Mouse (Mus musculus) left cerebral cortex, adult 2 months (tissue): ENCODE results near the gene Cog6. TPM values are rescaled to one million over a fixed set of nuclear protein-coding genes. Genes with fewer than 3 reads are reported as not detected.
A peak's percentile ranks its signal among the peaks of the same experiment; 100 is the strongest.

ENCODE experiments used
- DNase-seq, 2 experiments: peaks; one replicate each; pipeline ENCODE4 v3.0.0; 2021 to 2022; ENCODE audit warnings: low spot score in 2 of 2, mixed read lengths in 1 of 2; ENCODE audit errors: extremely low spot score in 1 of 2
- H3K27ac ChIP-seq: fragments of 200-600 bp; 2 replicates; pipeline ENCODE4 v1.8.1; 2022
- H3K4me3 ChIP-seq: fragments of 200-600 bp; 2 replicates; pipeline ENCODE4 v1.8.1; 2022
- CTCF ChIP-seq: fragments of 200-600 bp; IDR thresholded peaks from 2 replicates; pipeline ENCODE4 v1.8.1; 2022; ENCODE audit warnings: antibody characterized with exemption, mild to moderate bottlenecking, moderate library complexity
- intact Hi-C: fragments of 180-260 bp; cut with DNase I; formaldehyde crosslinking; loops from one replicate; pipeline ENCODE4 v1.15.1; 2025
- total RNA-seq, 2 experiments: library from RNA; stranded (reverse); gene quantifications; 2 replicates each; pipeline ENCODE4 v1.2.3; 2021

Gene Cog6
- total RNA-seq, 2 experiments from 2014 or later = 41.9 to 46.7 TPM

- no peak for TF ChIP-seq CTCF
- no peak for DNase-seq
- no peak overlapping the region for H3K27ac ChIP-seq
- H3K4me3 ChIP-seq = peak overlapping the region; percentile 28; the same call in 1 of the 2 replicates
- intact Hi-C loops = loop anchor here (5.0 kb wide), 2 partner anchors 208 to 268 kb away; no protein-coding TSS in a partner anchor
Measured at GRCm38 (mm10) chr3:53044238-53044637, 27.2 kb upstream of the Cog6 start.

GRCm38 (mm10) chr3:53043206-53043780 is 26.3 kb upstream of the Cog6 start:
- no peak for DNase-seq
- H3K27ac ChIP-seq = no peak overlapping the region
- intact Hi-C loops = loop anchor here (5.0 kb wide), 2 partner anchors 209 to 269 kb away; no protein-coding TSS in a partner anchor
- no peak for TF ChIP-seq CTCF
- peak overlapping the region; percentile 77; the same call in 1 of the 2 replicates for H3K4me3 ChIP-seq

- Histone ChIP-seq H3K27ac (no peak overlapping the region), H3K4me3 (peak overlapping the region; percentile 77)
- DNase-seq = no peak
- no peak for TF ChIP-seq CTCF
- intact Hi-C loops = loop anchor here (5.0 kb wide), 2 partner anchors 210 to 270 kb away; no protein-coding TSS in a partner anchor
Measured at GRCm38 (mm10) chr3:53042240-53042567, 25.2 kb upstream of the Cog6 start.

GRCm38 (mm10) chr3:53041411-53042239 is 24.6 kb upstream of the Cog6 start, which contains the start of gene Lhfp:
Gene Lhfp, plus strand, starts transcription at chr3:53041528.
- intact Hi-C loops = loop anchor here (2.0 to 5.0 kb wide), 4 partner anchors 121 to 335 kb away; no protein-coding TSS in a partner anchor
- Histone ChIP-seq H3K4me3 (peak within 1 kb of the TSS; percentile 77), H3K27ac (peak within 1 kb of the TSS; percentile 86)
- DNase-seq = peak; percentile 68 to 73
- no peak; the same call in 1 of the 2 replicates for TF ChIP-seq CTCF

DNA sequence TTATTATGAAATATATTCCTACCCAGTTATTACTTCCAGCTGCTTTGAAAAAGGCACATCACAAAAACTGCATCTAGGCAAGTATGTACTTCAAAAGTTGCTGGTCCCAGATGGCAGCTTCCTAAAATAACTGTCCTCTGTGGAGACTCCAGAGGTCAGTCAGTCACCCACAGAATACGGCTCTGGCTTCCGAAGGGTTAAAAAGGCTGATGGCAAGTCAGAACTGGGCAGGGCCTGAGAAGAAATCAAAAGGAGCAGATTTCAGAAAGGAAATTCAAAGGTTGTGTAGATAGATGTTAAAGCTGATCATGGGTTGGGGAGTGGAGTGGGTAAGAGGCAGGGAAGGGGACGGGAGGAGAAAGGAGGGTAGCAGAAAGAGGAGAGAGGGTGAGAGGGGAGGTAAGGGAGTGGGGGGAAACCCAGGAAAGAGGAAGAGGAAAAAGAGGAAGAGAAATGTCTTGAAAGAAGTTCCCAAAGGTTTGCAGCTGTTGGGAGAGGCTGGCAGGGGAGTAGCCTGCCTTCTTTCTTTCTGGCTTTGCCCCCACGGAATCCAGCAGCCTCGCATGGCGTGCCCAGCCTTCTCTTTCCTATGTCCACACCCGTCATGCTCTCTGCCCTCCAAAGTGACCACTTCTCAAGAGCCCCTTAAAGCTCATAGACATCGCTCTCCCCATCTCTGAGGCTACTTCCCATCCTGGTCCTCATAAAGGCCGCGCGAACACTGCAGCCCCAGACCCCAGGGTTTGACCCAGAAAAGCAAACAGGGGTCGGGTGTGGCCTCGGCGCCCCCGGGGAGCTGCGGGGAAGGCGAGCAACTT is 23.8 kb upstream of the Cog6 start:
- TF ChIP-seq CTCF = no peak
- peak overlapping the region; percentile 86 for H3K27ac ChIP-seq
- intact Hi-C loops = loop anchor here (2.0 to 5.0 kb wide), 4 partner anchors 122 to 336 kb away; no protein-coding TSS in a partner anchor
- DNase-seq = no peak
- H3K4me3 ChIP-seq = peak overlapping the region; percentile 77

GRCm38 (mm10) chr3:53039746-53040145 is 22.7 kb upstream of the Cog6 start:
- Histone ChIP-seq H3K4me3 (no peak overlapping the region), H3K27ac (no peak overlapping the region)
- TF ChIP-seq CTCF = no peak
- DNase-seq = no peak
- intact Hi-C loops = loop anchor here (2.0 to 5.0 kb wide), 4 partner anchors 123 to 337 kb away; no protein-coding TSS in a partner anchor

DNA sequence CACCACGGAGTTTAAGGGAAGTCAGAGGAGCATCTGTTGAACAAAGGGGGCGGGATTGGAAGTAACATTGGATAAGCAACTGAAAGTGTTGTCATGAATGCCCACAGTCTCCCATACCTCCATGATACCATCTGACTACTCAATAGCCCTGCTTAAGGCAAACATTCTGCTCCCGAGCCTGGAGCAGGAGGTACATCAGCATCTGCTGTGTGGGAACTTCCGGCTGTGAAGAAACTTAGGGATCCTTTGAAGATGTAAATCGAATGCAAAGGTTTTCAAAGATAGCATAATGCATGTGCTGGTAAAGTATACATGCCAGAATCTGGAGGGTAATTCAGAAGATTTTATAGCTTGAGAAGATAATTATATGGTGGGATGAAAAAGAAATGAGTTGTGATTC is 21.9 kb upstream of the Cog6 start:
- TF ChIP-seq CTCF = no peak
- Histone ChIP-seq H3K27ac (no peak overlapping the region), H3K4me3 (no peak overlapping the region)
- no peak for DNase-seq
- intact Hi-C loops = no loop called here

GRCm38 (mm10) chr3:53036941-53037340 is 19.9 kb upstream of the Cog6 start:
- no peak for DNase-seq
- no peak for TF ChIP-seq CTCF
- H3K4me3 ChIP-seq = no peak overlapping the region
- H3K27ac ChIP-seq = no peak overlapping the region
- intact Hi-C loops = no loop called here

- no peak for DNase-seq
- Histone ChIP-seq H3K4me3 (no peak overlapping the region), H3K27ac (no peak overlapping the region)
- no peak for TF ChIP-seq CTCF
- intact Hi-C loops = no loop called here
Measured at GRCm38 (mm10) chr3:53036076-53036475, 19.0 kb upstream of the Cog6 start.

DNA sequence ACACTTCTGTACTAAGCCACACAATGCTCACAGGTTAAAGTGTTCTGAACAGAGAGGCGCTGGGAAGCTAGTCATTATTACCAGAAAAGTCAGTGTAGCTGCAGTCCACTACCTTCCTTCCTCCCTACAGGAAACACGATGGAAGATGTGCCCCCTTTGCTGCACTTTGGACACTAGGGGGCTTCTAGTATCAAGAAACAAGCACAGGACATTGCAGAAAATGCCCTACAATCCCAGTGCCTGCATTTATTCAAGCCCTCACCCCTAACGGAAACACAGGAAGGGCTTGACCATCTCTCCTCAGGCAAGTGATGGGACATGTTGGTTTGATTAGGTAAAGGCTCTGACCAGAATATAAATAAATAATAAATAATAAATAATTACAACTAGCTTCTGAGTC is 16.4 kb upstream of the Cog6 start:
- Histone ChIP-seq H3K27ac (no peak overlapping the region), H3K4me3 (no peak overlapping the region)
- peak; percentile 60 for TF ChIP-seq CTCF
- intact Hi-C loops = loop anchor here (5.0 kb wide), 1 partner anchor 214 kb away; no protein-coding TSS in a partner anchor
- no peak for DNase-seq

DNA sequence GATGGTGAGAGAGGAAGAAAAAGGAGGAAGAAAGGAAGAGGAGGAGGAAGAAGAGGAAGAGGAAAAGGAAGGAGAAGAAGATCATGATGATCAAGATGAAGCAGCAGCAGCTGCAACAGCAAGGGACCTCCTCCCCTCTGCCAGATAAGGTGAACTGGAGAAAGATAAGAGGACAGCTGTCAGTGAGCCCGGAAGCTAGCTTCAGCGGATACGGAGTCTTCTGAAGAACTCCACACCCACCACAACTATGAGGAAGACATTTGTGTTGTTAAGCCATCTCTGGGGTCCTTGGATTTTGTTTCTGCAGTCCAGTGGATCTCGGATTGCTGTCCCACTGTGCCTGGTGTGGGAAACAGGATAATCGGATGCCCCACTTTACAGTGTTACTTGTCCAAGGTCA is 15.4 kb upstream of the Cog6 start:
- intact Hi-C loops = loop anchor here (5.0 kb wide), 1 partner anchor 215 kb away; no protein-coding TSS in a partner anchor
- DNase-seq = no peak
- no peak overlapping the region for H3K27ac ChIP-seq
- H3K4me3 ChIP-seq = no peak overlapping the region
- no peak for TF ChIP-seq CTCF

- intact Hi-C loops = loop anchor here (5.0 kb wide), 1 partner anchor 216 kb away; no protein-coding TSS in a partner anchor
- Histone ChIP-seq H3K4me3 (no peak overlapping the region), H3K27ac (no peak overlapping the region)
- TF ChIP-seq CTCF = no peak
- no peak for DNase-seq
Measured at GRCm38 (mm10) chr3:53031586-53031985, 14.5 kb upstream of the Cog6 start.
